Mouse (Mus musculus) kidney, adult 2 months (tissue): ENCODE results near the gene Il13.

Experiments used
- CTCF ChIP-seq: fragments of 200-500 bp; conservative IDR thresholded peaks from 2 replicates; pipeline ENCODE4 v1.5.1; 2011; ENCODE audit warnings: low read depth, mild to moderate bottlenecking, control low read depth, low read length, moderate library complexity, mixed read lengths; ENCODE audit not compliant: insufficient read depth, insufficient read length
- POLR2A ChIP-seq: fragments of 200-500 bp; IDR thresholded peaks from one replicate; pipeline ENCODE4 v1.6.1; 2011; ENCODE audit warnings: low read depth, low read length, control low read depth

- no peak for TF ChIP-seq CTCF
- no peak for TF ChIP-seq POLR2A
Measured at GRCm38 (mm10) chr11:53604983-53605382, 29.5 kb downstream of the Il13 start.
